Mouse (Mus musculus): ENCODE results near the gene Zbtb18. TPM values are rescaled to one million over a fixed set of nuclear protein-coding genes. Genes with fewer than 3 reads are reported as not detected.

Gene Zbtb18
- polyA plus RNA-seq, 1 experiment from 2014 or later, result 2.1 TPM

DNA sequence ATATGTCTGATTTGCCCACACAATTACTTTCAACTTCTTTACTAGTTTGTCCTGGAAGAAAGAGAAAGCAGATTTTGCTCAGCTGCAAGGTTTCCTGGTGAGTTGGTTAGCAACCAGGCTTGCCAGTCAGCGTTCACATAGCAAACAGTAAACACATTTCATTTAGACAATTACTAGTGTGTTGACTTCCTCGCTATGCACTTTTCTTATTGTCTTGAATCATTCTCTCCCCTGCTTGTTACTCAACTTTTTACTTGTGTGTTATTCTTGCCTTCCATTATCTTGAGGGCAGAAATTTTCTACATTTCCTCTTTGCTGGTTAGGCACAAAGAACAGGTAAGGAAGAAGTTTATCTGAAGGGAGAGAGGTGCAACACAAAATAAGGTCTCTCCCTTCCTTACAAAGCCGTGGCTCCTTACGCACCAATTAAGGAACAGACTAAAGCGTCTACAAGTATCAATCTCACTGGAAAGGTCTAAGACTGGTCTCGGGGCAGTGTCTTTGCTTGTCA is 1.1 kb upstream of the Zbtb18 start:
- peak overlapping the region; percentile 94 for H3K27ac ChIP-seq (replicated peaks)
- no peak for DNase-seq (ENCODE audit: low spot score)
- peak overlapping the region; percentile 89 for H3K4me3 ChIP-seq
- H3K4me1 ChIP-seq, result peaks cover 43% of the 10 kb centered on the region
- H3K9me3 ChIP-seq, result no peaks in the 10 kb centered on the region
- H3K27me3 ChIP-seq (replicated peaks; ENCODE audit: low read depth, poor library complexity, severe bottlenecking), result no peaks in the 10 kb centered on the region
- 1% methylated on average over 6 of the region's 6 CpGs for WGBS
- H3K36me3 ChIP-seq (replicated peaks), result no peaks in the 10 kb centered on the region

GRCm38 (mm10) chr1:177441492-177442195 is 507 bp upstream of the Zbtb18 start:
- under 1% methylated on average over 87 of the region's 87 CpGs for WGBS
- Histone ChIP-seq H3K27ac (replicated peaks) (peak overlapping the region; percentile 94), H3K4me1 (peaks cover 49% of the 10 kb centered on the region), H3K9me3 (no peaks in the 10 kb centered on the region), H3K4me3 (peak overlapping the region; percentile 89), H3K36me3 (replicated peaks) (no peaks in the 10 kb centered on the region), H3K27me3 (replicated peaks; ENCODE audit: low read depth, poor library complexity, severe bottlenecking) (no peaks in the 10 kb centered on the region)
- DNase-seq (ENCODE audit: low spot score), result peak; percentile 98

DNA sequence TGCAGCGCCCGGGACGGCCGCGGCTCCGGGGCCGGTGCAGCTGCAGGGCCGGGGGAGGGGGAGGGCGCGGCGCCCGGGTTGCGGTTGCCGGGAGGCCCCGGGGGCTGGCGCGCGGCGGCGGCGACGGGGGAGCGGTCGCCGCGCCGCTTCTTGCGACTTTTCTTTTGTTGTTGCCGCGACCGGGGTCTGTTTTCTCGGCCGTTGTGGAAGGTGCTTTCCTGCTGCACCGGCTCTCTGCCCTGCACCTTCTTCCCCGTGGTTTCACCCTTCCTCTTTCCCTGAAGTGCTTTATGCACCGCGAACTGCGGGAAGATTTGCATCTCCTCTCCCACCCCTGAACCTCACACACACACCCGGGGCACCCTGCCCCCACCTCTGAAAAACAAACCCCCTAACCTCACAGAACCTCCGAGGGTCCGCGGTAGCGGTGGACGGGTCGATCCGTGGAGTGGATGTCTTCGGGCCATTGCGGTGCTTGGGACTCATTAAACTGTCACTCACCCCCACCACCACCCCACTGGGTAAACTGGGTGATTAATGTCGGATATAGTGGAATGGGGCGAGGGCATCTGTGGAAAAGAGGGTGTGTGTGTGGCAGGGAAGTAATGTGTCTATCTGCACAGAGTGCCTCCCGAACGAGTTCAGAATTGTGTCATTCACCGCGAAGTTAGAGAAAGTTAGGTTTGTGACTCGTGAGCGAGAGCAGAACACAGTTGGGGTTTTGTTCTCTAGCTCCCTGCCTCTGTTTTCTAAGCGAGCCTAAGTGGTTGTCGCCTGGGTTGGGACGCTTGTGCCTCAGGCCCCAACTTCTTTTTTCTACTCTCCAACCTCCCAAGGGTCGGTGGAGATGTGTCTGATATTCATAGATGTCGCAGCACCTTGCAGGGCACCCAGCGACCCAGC is 921 bp downstream of the Zbtb18 start:
- under 1% methylated on average over 57 of the region's 62 CpGs for WGBS
- H3K9me3 ChIP-seq, result no peaks in the 10 kb centered on the region
- H3K27ac ChIP-seq (replicated peaks), result peak overlapping the region; percentile 95
- peak overlapping the region; percentile 89 for H3K4me3 ChIP-seq
- DNase-seq (ENCODE audit: low spot score), result peak; percentile 57
- peaks cover 11% of the 10 kb centered on the region for H3K36me3 ChIP-seq (replicated peaks)
- H3K4me1 ChIP-seq, result peaks cover 57% of the 10 kb centered on the region
- H3K27me3 ChIP-seq (replicated peaks; ENCODE audit: low read depth, poor library complexity, severe bottlenecking), result no peaks in the 10 kb centered on the region

GRCm38 (mm10) chr1:177443724-177444482 is 1.8 kb downstream of the Zbtb18 start:
- H3K4me1 ChIP-seq, result peaks cover 63% of the 10 kb centered on the region
- no peaks in the 10 kb centered on the region for H3K9me3 ChIP-seq
- 37% methylated on average over 9 of the region's 9 CpGs for WGBS
- peak overlapping the region; percentile 89 for H3K4me3 ChIP-seq
- peak overlapping the region; percentile 95 for H3K27ac ChIP-seq (replicated peaks)
- DNase-seq (ENCODE audit: low spot score), result no peak
- H3K27me3 ChIP-seq (replicated peaks; ENCODE audit: low read depth, poor library complexity, severe bottlenecking), result no peaks in the 10 kb centered on the region
- peaks cover 17% of the 10 kb centered on the region for H3K36me3 ChIP-seq (replicated peaks)

- Histone ChIP-seq H3K27ac (replicated peaks) (peak overlapping the region; percentile 95), H3K4me3 (peak overlapping the region; percentile 89), H3K36me3 (replicated peaks) (peaks cover 20% of the 10 kb centered on the region), H3K9me3 (no peaks in the 10 kb centered on the region), H3K27me3 (replicated peaks; ENCODE audit: low read depth, poor library complexity, severe bottlenecking) (no peaks in the 10 kb centered on the region), H3K4me1 (peaks cover 67% of the 10 kb centered on the region)
- peak; percentile 26 for DNase-seq (ENCODE audit: low spot score)
- 18% methylated on average over 3 of the region's 3 CpGs for WGBS
Observed at GRCm38 (mm10) chr1:177444483-177444810, 2.3 kb downstream of the Zbtb18 start.

GRCm38 (mm10) chr1:177444941-177445340 is 2.8 kb downstream of the Zbtb18 start:
- peaks cover 20% of the 10 kb centered on the region for H3K36me3 ChIP-seq (replicated peaks)
- peak overlapping the region; percentile 95 for H3K27ac ChIP-seq (replicated peaks)
- H3K9me3 ChIP-seq, result no peaks in the 10 kb centered on the region
- DNase-seq (ENCODE audit: low spot score), result no peak
- H3K27me3 ChIP-seq (replicated peaks; ENCODE audit: low read depth, poor library complexity, severe bottlenecking), result no peaks in the 10 kb centered on the region
- peaks cover 72% of the 10 kb centered on the region for H3K4me1 ChIP-seq
- WGBS, result 28% methylated on average over 5 of the region's 5 CpGs
- peak overlapping the region; percentile 89 for H3K4me3 ChIP-seq

- peaks cover 20% of the 10 kb centered on the region for H3K36me3 ChIP-seq (replicated peaks)
- H3K27ac ChIP-seq (replicated peaks), result peak overlapping the region; percentile 65
- H3K4me3 ChIP-seq, result peak overlapping the region; percentile 89
- peaks cover 70% of the 10 kb centered on the region for H3K4me1 ChIP-seq
- no peaks in the 10 kb centered on the region for H3K27me3 ChIP-seq (replicated peaks; ENCODE audit: low read depth, poor library complexity, severe bottlenecking)
- DNase-seq (ENCODE audit: low spot score), result no peak
- WGBS, result 28% methylated on average over 7 of the region's 7 CpGs
- H3K9me3 ChIP-seq, result no peaks in the 10 kb centered on the region
Observed at GRCm38 (mm10) chr1:177445461-177446130, 3.4 kb downstream of the Zbtb18 start.

GRCm38 (mm10) chr1:177447086-177447485 is 4.9 kb downstream of the Zbtb18 start:
- 22% methylated on average over 9 of the region's 9 CpGs for WGBS
- peak overlapping the region; percentile 79 for H3K27ac ChIP-seq (replicated peaks)
- H3K9me3 ChIP-seq, result no peaks in the 10 kb centered on the region
- peaks cover 20% of the 10 kb centered on the region for H3K36me3 ChIP-seq (replicated peaks)
- H3K4me3 ChIP-seq, result peak overlapping the region; percentile 89
- no peaks in the 10 kb centered on the region for H3K27me3 ChIP-seq (replicated peaks; ENCODE audit: low read depth, poor library complexity, severe bottlenecking)
- H3K4me1 ChIP-seq, result peaks cover 81% of the 10 kb centered on the region
- DNase-seq (ENCODE audit: low spot score), result peak; percentile 50

DNA sequence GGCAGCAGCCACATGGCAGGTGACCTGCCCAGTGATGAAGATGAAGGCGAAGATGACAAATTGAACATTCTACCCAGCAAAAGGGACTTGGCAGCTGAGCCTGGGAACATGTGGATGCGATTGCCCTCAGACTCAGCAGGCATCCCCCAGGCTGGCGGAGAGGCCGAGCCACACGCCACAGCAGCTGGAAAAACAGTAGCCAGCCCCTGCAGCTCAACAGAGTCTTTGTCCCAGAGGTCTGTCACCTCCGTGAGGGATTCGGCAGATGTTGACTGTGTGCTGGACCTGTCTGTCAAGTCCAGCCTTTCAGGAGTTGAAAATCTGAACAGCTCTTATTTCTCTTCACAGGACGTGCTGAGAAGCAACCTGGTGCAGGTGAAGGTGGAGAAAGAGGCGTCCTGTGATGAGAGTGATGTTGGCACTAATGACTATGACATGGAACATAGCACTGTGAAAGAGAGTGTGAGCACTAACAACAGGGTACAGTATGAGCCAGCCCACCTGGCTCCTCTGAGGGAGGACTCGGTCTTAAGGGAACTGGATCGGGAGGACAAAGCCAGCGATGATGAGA is 5.5 kb downstream of the Zbtb18 start:
- peaks cover 85% of the 10 kb centered on the region for H3K4me1 ChIP-seq
- peak; percentile 80 for DNase-seq (ENCODE audit: low spot score)
- peak overlapping the region; percentile 89 for H3K4me3 ChIP-seq
- peak overlapping the region; percentile 79 for H3K27ac ChIP-seq (replicated peaks)
- 29% methylated on average over 12 of the region's 12 CpGs for WGBS
- peaks cover 20% of the 10 kb centered on the region for H3K36me3 ChIP-seq (replicated peaks)
- H3K9me3 ChIP-seq, result no peaks in the 10 kb centered on the region
- H3K27me3 ChIP-seq (replicated peaks; ENCODE audit: low read depth, poor library complexity, severe bottlenecking), result no peaks in the 10 kb centered on the region

DNA sequence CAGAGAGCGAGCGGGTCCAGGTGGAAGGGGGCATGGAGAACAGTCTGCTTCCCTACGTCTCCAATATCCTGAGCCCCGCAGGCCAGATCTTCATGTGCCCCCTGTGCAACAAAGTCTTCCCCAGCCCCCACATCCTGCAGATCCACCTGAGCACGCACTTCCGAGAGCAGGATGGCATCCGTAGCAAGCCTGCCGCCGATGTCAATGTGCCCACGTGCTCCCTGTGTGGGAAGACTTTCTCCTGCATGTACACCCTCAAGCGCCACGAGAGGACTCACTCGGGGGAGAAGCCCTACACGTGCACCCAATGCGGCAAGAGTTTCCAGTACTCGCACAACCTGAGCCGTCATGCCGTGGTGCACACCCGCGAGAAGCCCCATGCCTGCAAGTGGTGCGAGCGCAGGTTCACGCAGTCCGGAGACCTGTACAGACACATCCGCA is 6.0 kb downstream of the Zbtb18 start:
- peaks cover 88% of the 10 kb centered on the region for H3K4me1 ChIP-seq
- H3K27me3 ChIP-seq (replicated peaks; ENCODE audit: low read depth, poor library complexity, severe bottlenecking), result no peaks in the 10 kb centered on the region
- H3K27ac ChIP-seq (replicated peaks), result peak overlapping the region; percentile 79
- H3K4me3 ChIP-seq, result peak overlapping the region; percentile 89
- DNase-seq (ENCODE audit: low spot score), result no peak
- H3K9me3 ChIP-seq, result no peaks in the 10 kb centered on the region
- WGBS, result 82% methylated on average over 25 of the region's 25 CpGs
- peaks cover 20% of the 10 kb centered on the region for H3K36me3 ChIP-seq (replicated peaks)

- no peak for DNase-seq (ENCODE audit: low spot score)
- Histone ChIP-seq H3K4me3 (peak overlapping the region; percentile 35), H3K27me3 (replicated peaks; ENCODE audit: low read depth, poor library complexity, severe bottlenecking) (no peaks in the 10 kb centered on the region), H3K36me3 (replicated peaks) (peaks cover 20% of the 10 kb centered on the region), H3K9me3 (no peaks in the 10 kb centered on the region), H3K4me1 (peaks cover 88% of the 10 kb centered on the region), H3K27ac (replicated peaks) (no peak overlapping the region)
- WGBS, result 59% methylated on average over 2 of the region's 2 CpGs
Observed at GRCm38 (mm10) chr1:177448921-177449320, 6.8 kb downstream of the Zbtb18 start.

All from embryonic facial prominence, embryonic 10.5 days (tissue).